Mouse (Mus musculus): Measurements from ENCODE around the gene Acss1. TPM values are rescaled to one million over a fixed set of nuclear protein-coding genes. Genes with fewer than 3 reads are reported as not detected.

The Acss1 gene
- total RNA-seq (2022): 10 to 100 TPM; 18.3 to 24.5 (median 21.6) TPM

DNA sequence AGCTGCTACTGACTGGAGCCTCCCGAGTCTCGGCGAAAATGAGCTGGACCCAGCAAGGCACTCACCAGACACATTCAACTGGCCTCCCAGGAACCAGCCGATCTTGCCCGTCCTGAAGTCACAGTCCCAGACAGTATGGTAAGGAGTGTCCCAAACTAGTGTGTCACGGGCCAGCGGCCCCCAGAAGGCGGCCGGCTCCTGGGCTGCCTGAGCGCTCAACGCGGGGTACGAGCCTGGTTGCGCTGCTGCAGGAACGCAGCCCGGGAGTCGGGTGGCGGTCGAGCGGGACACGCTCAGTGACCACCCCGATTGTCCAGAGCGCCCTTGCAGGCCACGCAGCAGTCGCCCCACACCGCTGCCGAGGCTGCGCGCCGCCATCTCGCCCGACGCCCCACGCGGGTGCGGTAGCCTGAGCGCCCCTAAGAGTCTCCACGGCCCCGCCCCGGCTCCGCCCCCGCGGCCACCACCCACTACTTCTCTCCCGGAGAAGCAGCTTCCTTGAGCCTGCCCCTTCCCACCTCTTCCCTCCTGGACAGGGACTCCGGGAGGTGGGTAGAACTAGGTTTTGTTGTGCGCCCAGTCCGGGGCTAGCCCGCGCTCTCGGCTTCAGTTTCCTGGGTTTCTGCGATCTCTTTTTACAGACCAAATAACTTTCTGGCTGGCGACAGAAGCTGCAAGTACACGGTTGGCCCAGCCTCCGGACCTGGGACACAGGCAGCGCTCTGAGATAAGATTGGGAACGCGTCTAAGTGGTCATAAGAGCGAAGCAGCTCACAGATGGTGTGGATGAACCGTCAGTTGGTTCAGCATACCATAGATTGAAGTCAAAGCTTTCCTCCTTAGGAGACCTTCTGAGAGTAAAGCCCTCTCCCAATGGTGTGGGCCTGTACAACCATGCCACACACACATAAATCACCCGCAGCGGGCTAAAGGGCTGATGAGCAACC lies at the start of gene Acss1:
TSS of gene Acss1 (minus strand) at position 681 of the 947 bp plus-strand sequence.
- peak in 1 of 2 experiments; percentile 40 for DNase-seq (ENCODE audit: low spot score in 2 of 2)

GRCm38 (mm10) chr2:150712167-150712674 lies 43.9 kb upstream of the Acss1 start:
- no peak for DNase-seq (ENCODE audit: low spot score in 2 of 2)

GRCm38 (mm10) chr2:150691481-150692170 lies 23.3 kb upstream of the Acss1 start:
- DNase-seq (ENCODE audit: low spot score in 2 of 2): no peak

GRCm38 (mm10) chr2:150690216-150690615 lies 21.9 kb upstream of the Acss1 start:
- no peak for DNase-seq (ENCODE audit: low spot score in 2 of 2)

DNA sequence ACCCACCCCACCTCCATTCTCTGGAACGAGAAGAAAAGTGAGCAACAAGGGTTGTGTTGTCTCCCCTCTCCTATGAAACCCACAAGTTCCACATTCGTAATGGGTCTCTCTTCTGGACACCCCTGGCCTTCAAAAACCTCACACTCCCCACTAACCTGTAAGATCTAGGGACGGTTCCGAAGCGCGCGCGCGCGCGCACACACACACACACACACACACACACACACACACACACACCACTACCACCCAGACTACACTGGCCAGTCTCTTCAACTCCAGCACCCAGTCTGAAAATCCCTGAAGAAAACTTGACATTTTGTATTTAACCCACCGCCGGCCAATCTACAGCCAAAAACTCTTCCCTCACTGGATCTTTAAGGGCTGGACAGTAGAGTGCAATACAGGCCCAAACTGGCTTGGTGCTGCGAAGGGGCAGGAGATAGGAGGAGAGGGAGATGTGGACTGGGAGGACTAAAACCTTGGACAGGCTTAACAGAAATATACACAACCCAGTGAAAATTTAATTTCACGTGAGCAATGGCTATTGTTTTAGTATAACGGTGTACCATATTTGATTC lies 21.0 kb upstream of the Acss1 start, which contains the start of gene Vsx1:
TSS of gene Vsx1 (minus strand) at position 138 of the 578 bp plus-strand sequence.
- no peak for DNase-seq (ENCODE audit: low spot score in 2 of 2)

DNA sequence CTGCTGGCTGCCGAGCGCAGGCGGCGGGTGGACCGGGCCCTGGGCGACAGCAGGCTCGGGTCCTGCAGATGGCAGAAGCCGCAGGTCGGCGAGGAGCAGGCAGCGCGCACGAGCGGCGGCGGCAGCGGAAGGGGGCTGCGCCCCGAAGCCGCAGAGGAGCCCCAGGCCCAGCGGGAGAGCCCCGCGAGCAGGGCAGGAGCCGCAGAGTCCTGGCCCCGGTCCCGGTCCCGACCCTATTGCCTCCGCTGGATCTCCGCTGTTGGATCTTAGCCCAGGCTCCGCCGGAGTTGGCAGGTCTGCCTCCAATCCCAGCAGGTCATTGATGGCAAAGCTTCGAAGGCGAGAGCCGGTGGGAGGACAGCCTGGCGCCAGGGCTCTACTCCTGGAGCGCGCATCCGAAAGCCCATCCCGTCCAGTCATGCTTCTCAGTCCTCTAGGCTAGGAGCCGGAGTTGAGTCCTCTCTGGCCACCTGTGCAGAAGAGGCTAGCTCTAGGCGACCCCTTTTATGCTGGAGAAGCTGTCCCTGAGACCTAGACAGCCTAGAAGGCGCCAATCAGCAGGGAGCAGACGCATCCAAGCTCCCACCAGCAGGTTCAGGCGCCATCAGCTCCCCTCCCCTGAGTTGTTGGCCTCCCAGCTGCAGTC lies 20.4 kb upstream of the Acss1 start:
- peak in 1 of 2 experiments; percentile 33 for DNase-seq (ENCODE audit: low spot score in 2 of 2)

GRCm38 (mm10) chr2:150687871-150688540 lies 19.7 kb upstream of the Acss1 start:
- no peak for DNase-seq (ENCODE audit: low spot score in 2 of 2)

DNA sequence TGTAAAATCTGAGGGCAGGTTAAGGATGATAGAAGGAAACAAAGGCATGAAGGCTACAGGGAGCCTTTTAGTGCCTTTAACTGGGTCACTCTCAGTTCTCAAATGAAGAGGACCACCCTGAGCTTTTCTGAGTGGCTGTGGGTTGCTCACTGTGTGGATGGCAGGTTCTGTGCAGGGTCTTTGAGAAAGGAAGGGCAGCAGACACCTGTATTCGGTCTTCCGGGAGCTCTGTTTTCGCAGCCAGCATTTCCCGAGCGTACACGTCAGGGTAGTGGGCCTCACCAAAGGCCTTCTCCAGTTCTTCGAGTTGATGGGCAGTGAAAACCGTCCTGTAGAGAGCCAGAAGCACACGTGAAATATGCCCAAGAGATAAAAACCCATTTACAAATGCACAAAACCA lies 17.1 kb upstream of the Acss1 start:
- no peak for DNase-seq (ENCODE audit: low spot score in 2 of 2)

DNA sequence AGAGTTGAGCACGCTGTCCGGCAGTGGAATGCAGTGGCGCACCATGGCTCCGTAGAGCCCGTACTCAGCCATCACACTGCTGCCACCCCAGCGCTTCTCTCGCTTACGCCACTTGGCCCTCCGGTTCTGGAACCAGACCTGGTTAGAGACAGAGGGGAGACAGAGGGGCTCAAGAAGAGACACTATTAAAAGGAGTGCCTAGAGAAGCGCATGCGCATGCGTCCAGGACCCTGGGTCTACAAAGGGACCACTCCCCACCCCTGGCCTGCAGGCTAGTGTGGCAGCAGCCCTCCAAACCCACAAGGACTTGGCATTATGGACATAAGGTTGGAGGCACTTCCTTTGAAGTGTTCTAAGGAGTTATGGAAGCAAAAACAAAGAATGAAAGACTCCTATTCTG lies 16.2 kb upstream of the Acss1 start:
- no peak for DNase-seq (ENCODE audit: low spot score in 2 of 2)

- no peak for DNase-seq (ENCODE audit: low spot score in 2 of 2)
Measured at GRCm38 (mm10) chr2:150681581-150681980, 13.3 kb upstream of the Acss1 start.

GRCm38 (mm10) chr2:150678392-150678791 lies 10.1 kb upstream of the Acss1 start:
- DNase-seq (ENCODE audit: low spot score in 2 of 2): peak in 1 of 2 experiments; percentile 58

GRCm38 (mm10) chr2:150675525-150675924 lies 7.2 kb upstream of the Acss1 start:
- DNase-seq (ENCODE audit: low spot score in 2 of 2): no peak

DNA sequence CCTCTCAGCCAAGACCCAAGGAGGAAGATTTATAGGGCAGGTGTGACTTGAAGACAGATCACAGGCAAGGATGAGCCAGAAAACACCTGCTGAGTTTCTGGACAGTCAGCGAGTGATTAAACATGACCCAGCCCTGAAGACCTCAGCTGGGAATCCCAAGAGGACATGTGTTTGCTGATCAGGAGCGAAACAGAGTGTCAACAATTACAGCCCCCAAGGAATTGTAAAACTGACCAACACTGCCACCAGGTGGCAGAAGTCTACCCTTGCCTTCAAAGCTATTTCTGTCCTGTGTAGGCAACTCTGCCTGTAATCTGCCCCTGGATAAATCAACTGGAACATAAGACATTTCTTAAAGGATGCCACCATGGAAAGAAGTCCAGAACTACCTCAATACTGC lies 6.6 kb upstream of the Acss1 start:
- no peak for DNase-seq (ENCODE audit: low spot score in 2 of 2)

- no peak for DNase-seq (ENCODE audit: low spot score in 2 of 2)
Measured at GRCm38 (mm10) chr2:150673929-150674328, 5.6 kb upstream of the Acss1 start.

DNA sequence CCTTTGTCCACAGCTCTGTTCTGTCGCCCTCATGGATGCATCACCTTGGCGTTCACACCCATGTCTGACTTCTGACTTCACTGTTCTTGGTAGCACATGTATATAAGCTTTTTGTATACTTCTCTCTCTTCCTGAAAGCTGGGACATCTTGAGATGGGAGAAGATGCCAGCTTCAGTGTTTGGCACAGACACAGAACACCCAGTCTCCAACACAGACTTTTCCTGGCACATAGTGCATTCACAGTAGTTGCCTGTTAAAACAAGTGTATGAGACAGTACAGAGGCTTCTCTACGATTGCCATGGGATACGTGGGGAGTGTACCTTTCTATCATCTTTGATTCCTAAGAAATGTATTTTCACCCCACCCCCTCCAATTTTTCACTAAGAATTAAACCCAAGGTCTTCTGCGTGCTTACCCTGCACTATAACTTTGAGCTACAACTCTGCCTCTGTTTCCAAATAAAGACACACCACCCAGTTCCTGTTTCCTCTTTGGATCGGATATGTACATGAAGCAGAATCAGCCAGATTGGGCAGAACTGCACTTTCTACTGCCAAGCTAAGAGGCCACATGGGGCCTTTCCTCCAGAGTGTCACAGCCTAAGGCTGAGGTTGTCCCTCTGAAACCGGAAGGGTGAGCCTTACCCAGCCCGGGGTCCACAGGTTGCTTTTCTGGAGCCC lies 3.5 kb upstream of the Acss1 start:
- no peak for DNase-seq (ENCODE audit: low spot score in 2 of 2)

GRCm38 (mm10) chr2:150670926-150671325 lies 2.6 kb upstream of the Acss1 start:
- no peak for DNase-seq (ENCODE audit: low spot score in 2 of 2)

- no peak for DNase-seq (ENCODE audit: low spot score in 2 of 2)
Measured at GRCm38 (mm10) chr2:150669454-150670045, 1.2 kb upstream of the Acss1 start.

- no peak for DNase-seq (ENCODE audit: low spot score in 2 of 2)
Measured at GRCm38 (mm10) chr2:150668956-150669355, 656 bp upstream of the Acss1 start.

- no peak for DNase-seq (ENCODE audit: low spot score in 2 of 2)
Measured at GRCm38 (mm10) chr2:150667065-150667819, 1.1 kb downstream of the Acss1 start.
